Mouse (Mus musculus) bone marrow, adult 2 months (tissue): Measurements from ENCODE around the gene Smyd3.

Experiments
- CTCF ChIP-seq: fragments of 200-500 bp; IDR thresholded peaks from 2 replicates; pipeline ENCODE4 v1.5.1; 2011; ENCODE audit warnings: low read length, control low read depth; ENCODE audit not compliant: control insufficient read depth, insufficient read depth
- POLR2A ChIP-seq: fragments of 200-500 bp; IDR thresholded peaks from 2 replicates; pipeline ENCODE4 v1.6.1; 2011; ENCODE audit warnings: low read depth, mild to moderate bottlenecking, control low read depth, low read length, borderline replicate concordance; ENCODE audit not compliant: control insufficient read depth

GRCm38 (mm10) chr1:179446127-179446844 lies 71.6 kb downstream of the Smyd3 start:
- TF ChIP-seq CTCF (no peak), POLR2A (no peak)
